27 mouse cellular contexts compared by ENCODE assay signal in the genomic region with DNA sequence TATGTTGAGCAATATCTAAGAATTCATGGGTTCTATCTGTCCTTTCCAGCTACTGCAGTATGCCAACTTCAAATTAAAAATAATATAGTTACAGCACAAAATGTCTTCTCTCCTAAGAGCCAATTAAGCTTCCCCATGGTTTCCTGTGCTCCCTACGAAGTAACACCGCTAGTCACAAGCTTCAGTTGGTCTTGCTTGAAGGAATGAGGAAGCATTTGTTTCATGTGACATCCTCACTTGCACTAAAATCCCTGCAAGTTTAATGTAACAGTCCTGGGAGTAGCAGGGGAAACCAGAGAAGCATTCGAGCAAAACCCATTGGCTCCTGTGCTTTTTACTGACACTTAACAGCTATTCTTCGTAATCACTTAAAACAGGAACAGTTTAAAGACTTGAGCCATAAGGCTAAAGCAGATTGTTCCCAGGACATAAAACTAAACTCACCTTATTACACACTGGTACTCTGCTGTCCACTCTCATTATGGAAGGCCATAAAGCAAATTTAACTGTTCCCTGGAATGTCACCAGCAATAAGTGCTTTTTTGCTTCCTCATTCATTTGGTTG. TPM values are rescaled to one million over a fixed set of nuclear protein-coding genes. Genes with fewer than 3 reads are reported as not detected.
DNase-seq lines count a peak whose midpoint lies in the region; ATAC-seq and TF ChIP-seq lines count a peak whose summit lies in the region.
"Had no signal": no experiment of that assay in that cellular context is flagged by ENCODE, and none has a peak within 500 bp of the region (broad histone marks: within the 10 kb centered on the region; RNA-seq: fewer than 3 reads in every experiment).

No protein-coding gene starts in this region.

- H3K27me3 ChIP-seq in kidney, postnatal 0 days (ENCODE audit: insufficient read depth, low read length), result no peaks in the 10 kb centered on the region
- H3K27me3 ChIP-seq in splenic B cell, adult 2 months (ENCODE audit: control insufficient read depth, insufficient read depth, low read length, poor library complexity, severe bottlenecking), result no peaks in the 10 kb centered on the region
- H3K27me3 ChIP-seq: embryonic facial prominence, embryonic 15.5 days; forebrain, embryonic 13.5 days; heart, embryonic 15.5 days; hindbrain, embryonic 12.5 days; limb, embryonic 15.5 days; liver, embryonic 15.5 days; lung, embryonic 15.5 days had no signal

- no peak for TF ChIP-seq CTCF in kidney, postnatal 0 days (IDR thresholded peaks at IDR 0.05; ENCODE audit: low read depth)
- TF ChIP-seq CTCF in bone marrow macrophage, adult 2 months (IDR thresholded peaks at IDR 0.05; ENCODE audit: low read depth, low read length), result no peak

- no peak overlapping the region for H3K4me3 ChIP-seq in kidney, postnatal 0 days (replicated peaks; ENCODE audit: low read depth, low read length)
- no peak overlapping the region for H3K4me3 ChIP-seq in bone marrow macrophage, adult 2 months (ENCODE audit: insufficient read depth, low read length)
- H3K4me3 ChIP-seq: embryonic facial prominence, embryonic 10.5 days; embryonic facial prominence, embryonic 15.5 days; forebrain, embryonic 13.5 days; heart, embryonic 10.5 days; heart, embryonic 15.5 days; hindbrain, embryonic 12.5 days; limb, embryonic 15.5 days; liver, embryonic 15.5 days; lung, embryonic 15.5 days had no signal

- H3K9me3 ChIP-seq in kidney, postnatal 0 days (replicated peaks; ENCODE audit: low read length), result no peaks in the 10 kb centered on the region
- H3K9me3 ChIP-seq: embryonic facial prominence, embryonic 10.5 days; embryonic facial prominence, embryonic 15.5 days; forebrain, embryonic 13.5 days; heart, embryonic 10.5 days; heart, embryonic 15.5 days; hindbrain, embryonic 12.5 days; limb, embryonic 15.5 days; liver, embryonic 15.5 days; lung, embryonic 15.5 days had no signal

- no peaks in the 10 kb centered on the region for H3K36me3 ChIP-seq in kidney, postnatal 0 days (ENCODE audit: insufficient read depth, low read length)
- H3K36me3 ChIP-seq in splenic B cell, adult 2 months (ENCODE audit: control insufficient read depth, insufficient read depth, low read length, poor library complexity, severe bottlenecking), result no peaks in the 10 kb centered on the region
- H3K36me3 ChIP-seq: embryonic facial prominence, embryonic 10.5 days; embryonic facial prominence, embryonic 15.5 days; heart, embryonic 10.5 days; heart, embryonic 15.5 days; hindbrain, embryonic 12.5 days; limb, embryonic 15.5 days; liver, embryonic 15.5 days; lung, embryonic 15.5 days had no signal

- H3K4me1 ChIP-seq in kidney, postnatal 0 days (replicated peaks; ENCODE audit: insufficient read depth, low read length), result no peaks in the 10 kb centered on the region
- peaks cover 17% of the 10 kb centered on the region for H3K4me1 ChIP-seq in bone marrow macrophage, adult 2 months (ENCODE audit: control insufficient read depth, insufficient read depth, low read length)
- H3K4me1 ChIP-seq: forebrain, embryonic 13.5 days; heart, embryonic 10.5 days; heart, embryonic 15.5 days; hindbrain, embryonic 12.5 days; limb, embryonic 15.5 days; lung, embryonic 15.5 days had no signal

- no peak for TF ChIP-seq POLR2A in bone marrow macrophage, adult 2 months (IDR thresholded peaks at IDR 0.05; ENCODE audit: borderline replicate concordance, low read depth, low read length)

- ATAC-seq in kidney, postnatal 0 days (replicated peaks; ENCODE audit: low FRiP score, low read depth), result no peak
- no peak for ATAC-seq in erythroblast, adult 5-6 weeks (replicated peaks; ENCODE audit: low FRiP score, poor library complexity, severe bottlenecking)
- ATAC-seq: forebrain, embryonic 13.5 days; hindbrain, postnatal 0 days; intestine, embryonic 16.5 days had no signal

- no peak overlapping the region for H3K4me2 ChIP-seq in kidney, postnatal 0 days (ENCODE audit: low read length)
- H3K4me2 ChIP-seq: embryonic facial prominence, embryonic 15.5 days; forebrain, embryonic 13.5 days; heart, embryonic 15.5 days; hindbrain, embryonic 12.5 days; limb, embryonic 15.5 days; liver, embryonic 15.5 days; lung, embryonic 15.5 days had no signal

- WGBS in kidney, postnatal 0 days, result 21% methylated on average over 4 of the region's 4 CpGs

- H3K9ac ChIP-seq in kidney, postnatal 0 days (ENCODE audit: low read depth, low read length), result no peak overlapping the region
- H3K9ac ChIP-seq: embryonic facial prominence, embryonic 15.5 days; forebrain, embryonic 13.5 days; heart, embryonic 15.5 days; hindbrain, embryonic 12.5 days; limb, embryonic 15.5 days; liver, embryonic 15.5 days; lung, embryonic 15.5 days had no signal

- H3K27ac ChIP-seq in kidney, postnatal 0 days, result no peak overlapping the region
- H3K27ac ChIP-seq in bone marrow macrophage, adult 2 months (ENCODE audit: insufficient read depth, low read depth, low read length), result peak overlapping the region; percentile 83
- H3K27ac ChIP-seq: embryonic facial prominence, embryonic 10.5 days; embryonic facial prominence, embryonic 15.5 days; forebrain, embryonic 13.5 days; heart, embryonic 10.5 days; heart, embryonic 15.5 days; hindbrain, embryonic 12.5 days; hindbrain, postnatal 0 days; limb, embryonic 15.5 days; liver, embryonic 15.5 days; lung, embryonic 15.5 days had no signal

- peak; percentile 46 for DNase-seq in kidney, postnatal 0 days (ENCODE audit: low spot score)
- DNase-seq in kidney, adult 11 months, result no peak
- peak; percentile 87 for DNase-seq in hindlimb bud, embryonic 11.5 days (ENCODE audit: extremely low spot score, low read depth, low spot score)
- peak; percentile 53 for DNase-seq in splenic B cell, adult 2 months (ENCODE audit: low read depth, low spot score)
- DNase-seq in right cerebral cortex, adult 18-20 months, result no peak
- DNase-seq: adrenal gland, postnatal 14 days; cerebellum, adult 11-12 months; cerebellum, adult 9-11 months; gastrocnemius, postnatal 14 days; heart, adult 11 months; kidney, adult 9 months; kidney, postnatal 14 days; midbrain, embryonic 14.5 days; thymus, postnatal 25 days had no signal

RNA-seq across cellular contexts. Expression of a gene that starts 49.0 kb away (rescaled TPM):
- 1.8 and 2.2 TPM in 2 replicates for polyA plus RNA-seq in kidney, postnatal 0 days (2015; fragmentation: Nextera tagmentation; extraction: Ambion mirVana)
- 56.6 and 61.8 TPM in 2 replicates for polyA plus RNA-seq in bone marrow macrophage, adult 2 months (2012; ENCODE audit: insufficient read depth, insufficient read length, missing spikeins)
- 241 and 252 TPM in 2 replicates for total RNA-seq in erythroblast, adult 5-6 weeks (2015; ENCODE audit: low replicate concordance)
- 298 and 384 TPM in 2 replicates for total RNA-seq in erythroblast, adult 5-6 weeks (2017; ENCODE audit: low replicate concordance)

Comparison
In these comparisons a context has a peak if more than half of its experiments do, and no peak if none do; other contexts are left out.
1. DNase-seq: peak in kidney, postnatal 0 days (single experiment), hindlimb bud, embryonic 11.5 days (single experiment) and splenic B cell, adult 2 months (single experiment); none in kidney, adult 11 months (single experiment) and right cerebral cortex, adult 18-20 months (single experiment).
2. RNA of a gene that starts 49.0 kb away (polyA plus RNA-seq): 56.6 to 61.8 TPM in bone marrow macrophage, adult 2 months; 1.8 to 2.2 TPM in kidney, postnatal 0 days; every median in the first group is over 10 times any median in the second.